Mouse (Mus musculus): ENCODE data around the gene Dab2ip. TPM values are rescaled to one million over a fixed set of nuclear protein-coding genes. Genes with fewer than 3 reads are reported as not detected.

Dab2ip gene
- total RNA-seq, 4 experiments from 2014 or later = 87.5 to 90.5 (median 89.7) TPM

Other genes starting within 250 kb of the Dab2ip start
- 10 to 100 TPM in 2 of 4 experiments, 1 to 10 TPM in 2; 9.5 to 13.6 (median 11.3) TPM for gene Stom, start 221.3 kb upstream of the Dab2ip start, total RNA-seq (2022)
- gene 4930568D16Rik, start 190.5 kb upstream of the Dab2ip start, total RNA-seq (2022) = not detected
- gene 4930402F06Rik, start 161.1 kb upstream of the Dab2ip start, total RNA-seq (2022) = not detected
- gene Ggta1, start 95.0 kb upstream of the Dab2ip start, total RNA-seq (2022) = 10 to 100 TPM in 2 of 4 experiments, 1 to 10 TPM in 2; 2.6 to 16.0 (median 6.7) TPM